Mouse (Mus musculus): ENCODE measurements around the gene Gm43518.

DNA sequence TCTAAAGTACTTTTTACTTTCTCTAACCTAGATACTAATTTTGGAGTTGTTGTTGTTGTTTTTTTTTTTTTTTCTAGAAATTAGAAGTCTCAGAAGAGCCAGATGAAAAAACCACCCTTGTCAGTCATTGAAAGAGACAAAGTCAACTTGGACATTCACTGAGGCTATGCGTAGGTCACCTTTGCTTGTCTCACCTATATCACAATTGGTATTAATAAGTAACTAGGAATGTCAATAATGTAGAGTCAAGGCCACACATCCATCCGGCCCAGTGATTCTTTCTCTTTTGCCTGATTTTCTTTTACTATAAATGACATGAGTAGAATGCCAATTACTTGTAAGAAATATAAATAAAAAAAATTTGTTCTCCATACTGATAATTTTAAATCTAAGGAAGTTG, 39.5 kb downstream of the Gm43518 start:
- TF ChIP-seq CTCF (conservative IDR thresholded peaks at IDR 0.05; ENCODE audit: insufficient read depth, insufficient read length, low read depth, low read length): no peak
- TF ChIP-seq POLR2A (IDR thresholded peaks at IDR 0.05; ENCODE audit: low read depth, low read length): no peak

Data from kidney, adult 2 months (tissue).